Mouse (Mus musculus) MEL (cell line): Measurements from ENCODE around the gene Klk6. TPM values are rescaled to one million over a fixed set of nuclear protein-coding genes. Genes with fewer than 3 reads are reported as not detected.

Source experiments
- DNase-seq: peaks from one replicate; pipeline ENCODE4 v3.0.0; 2011; ENCODE audit warnings: low read depth, low spot score
- H3K27ac ChIP-seq: 2 replicates; pipeline ENCODE4 v1.5.1; 2012; ENCODE audit warnings: low read depth, mild to moderate bottlenecking, control low read depth, low read length, moderate library complexity; ENCODE audit not compliant: control insufficient read depth
- H3K27me3 ChIP-seq, 2 experiments: fragments of 150-350 bp in 1 of 2; sonication (generic) in 1 of 2; 2 replicates each; pipeline ENCODE4 v1.6.1; 2012; ENCODE audit warnings: low read length in 2 of 2, mild to moderate bottlenecking in 2 of 2, improper control_type of control experiment in 1 of 2, moderate library complexity in 1 of 2; ENCODE audit not compliant: insufficient read depth in 2 of 2, control insufficient read depth in 1 of 2
- H3K36me3 ChIP-seq, 2 experiments: 2 replicates each; pipeline ENCODE4 v1.6.1; 2012 to 2014; ENCODE audit warnings: low read length in 2 of 2, improper control_type of control experiment in 1 of 2, inconsistent platforms in 1 of 2, mild to moderate bottlenecking in 1 of 2; ENCODE audit not compliant: insufficient read depth in 2 of 2, control insufficient read depth in 1 of 2
- H3K4me1 ChIP-seq, 2 experiments: fragments of 150-350 bp in 1 of 2; sonication (generic) in 1 of 2; 2 replicates each; pipeline ENCODE4 v1.6.1; 2012; ENCODE audit warnings: low read length in 2 of 2, improper control_type of control experiment in 1 of 2, mild to moderate bottlenecking in 1 of 2; ENCODE audit not compliant: insufficient read depth in 2 of 2, control insufficient read depth in 1 of 2
- H3K4me3 ChIP-seq, 2 experiments: fragments of 150-350 bp in 1 of 2; sonication (generic) in 1 of 2; 2 replicates each; pipeline ENCODE4 v1.5.1; 2012; ENCODE audit warnings: low read depth in 2 of 2, low read length in 2 of 2, mild to moderate bottlenecking in 2 of 2, moderate library complexity in 2 of 2, control low read depth in 1 of 2, improper control_type of control experiment in 1 of 2; ENCODE audit not compliant: control insufficient read depth in 1 of 2, insufficient read depth in 1 of 2
- H3K79me2 ChIP-seq: 2 replicates; pipeline ENCODE4 v1.6.1; 2012; ENCODE audit warnings: mild to moderate bottlenecking, low read length, moderate library complexity; ENCODE audit not compliant: control insufficient read depth, poor library complexity, insufficient read depth
- H3K9ac ChIP-seq: 2 replicates; pipeline ENCODE4 v1.6.1; 2012; ENCODE audit warnings: low read depth, mild to moderate bottlenecking, control low read depth, low read length, moderate library complexity; ENCODE audit not compliant: control insufficient read depth, poor library complexity, severe bottlenecking
- H3K9me3 ChIP-seq: fragments of 150-350 bp; sonication (generic); replicated peaks from 2 replicates; pipeline ENCODE4 v1.6.1; 2012; ENCODE audit warnings: mild to moderate bottlenecking, low read length, improper control_type of control experiment, moderate library complexity; ENCODE audit not compliant: insufficient read depth
- BHLHE40 ChIP-seq: IDR thresholded peaks from 2 replicates; pipeline ENCODE4 v1.6.1; 2012; ENCODE audit warnings: low read depth, mild to moderate bottlenecking, inconsistent platforms, low read length, improper control_type of control experiment, borderline replicate concordance
- CHD1 ChIP-seq: IDR thresholded peaks from 2 replicates; pipeline ENCODE4 v1.6.1; 2012; ENCODE audit warnings: low read depth, mild to moderate bottlenecking, inconsistent platforms, low read length, improper control_type of control experiment
- CTCF ChIP-seq, 3 experiments: IDR thresholded peaks in 2 of 3; conservative IDR thresholded peaks in 1 of 3; 2 replicates each; pipeline ENCODE4 v1.5.1; 2011 to 2012; ENCODE audit warnings: low read length in 3 of 3, low read depth in 2 of 3, mild to moderate bottlenecking in 2 of 3, improper control_type of control experiment in 1 of 3, inconsistent platforms in 1 of 3, mixed read lengths in 1 of 3, moderate library complexity in 1 of 3; ENCODE audit not compliant: control insufficient read depth in 1 of 3, insufficient read depth in 1 of 3, poor library complexity in 1 of 3, severe bottlenecking in 1 of 3
- ETS1 ChIP-seq: IDR thresholded peaks from 2 replicates; pipeline ENCODE4 v1.6.1; 2012; ENCODE audit warnings: low read depth, mild to moderate bottlenecking, inconsistent platforms, low read length, improper control_type of control experiment, moderate library complexity
- GABPA ChIP-seq: IDR thresholded peaks from 2 replicates; pipeline ENCODE4 v1.6.1; 2012; ENCODE audit warnings: low read depth, mild to moderate bottlenecking, inconsistent platforms, low read length, improper control_type of control experiment, moderate library complexity
- GATA1 ChIP-seq: IDR thresholded peaks from 2 replicates; pipeline ENCODE4 v1.6.1; 2011; ENCODE audit warnings: low read depth, low read length, improper control_type of control experiment
- HCFC1 ChIP-seq: IDR thresholded peaks from 2 replicates; pipeline ENCODE4 v1.6.1; 2012; ENCODE audit warnings: low read depth, mild to moderate bottlenecking, inconsistent platforms, low read length, improper control_type of control experiment, moderate library complexity
- KAT2A ChIP-seq: conservative IDR thresholded peaks from 2 replicates; pipeline ENCODE4 v1.6.1; 2012; ENCODE audit warnings: low read depth, low read length, improper control_type of control experiment, inconsistent platforms
- MAX ChIP-seq: IDR thresholded peaks from 2 replicates; pipeline ENCODE4 v1.6.1; 2011; ENCODE audit warnings: low read length, improper control_type of control experiment
- MYB ChIP-seq: IDR thresholded peaks from 2 replicates; pipeline ENCODE4 v1.6.1; 2011; ENCODE audit warnings: mild to moderate bottlenecking, low read depth, low read length, improper control_type of control experiment
- NELFE ChIP-seq: IDR thresholded peaks from 2 replicates; pipeline ENCODE4 v1.6.1; 2011; ENCODE audit warnings: low read depth, low read length, improper control_type of control experiment
- NRF1 ChIP-seq: IDR thresholded peaks from 2 replicates; pipeline ENCODE4 v1.6.1; 2014; ENCODE audit warnings: low read depth, mild to moderate bottlenecking, inconsistent platforms, low read length, improper control_type of control experiment, moderate library complexity; ENCODE audit not compliant: poor library complexity, insufficient read depth, severe bottlenecking
- POLR2A ChIP-seq, 2 experiments: IDR thresholded peaks; 2 replicates each; pipeline ENCODE4 v1.6.1; 2011 to 2012; ENCODE audit warnings: low read length in 2 of 2, mild to moderate bottlenecking in 2 of 2, control low read depth in 1 of 2, improper control_type of control experiment in 1 of 2, low read depth in 1 of 2, moderate library complexity in 1 of 2; ENCODE audit not compliant: control insufficient read depth in 1 of 2, insufficient read depth in 1 of 2, poor library complexity in 1 of 2
- POLR2AphosphoS2 ChIP-seq: IDR thresholded peaks from 2 replicates; pipeline ENCODE4 v1.6.1; 2011; ENCODE audit warnings: low read length, improper control_type of control experiment
- POLR2AphosphoS5 ChIP-seq: IDR thresholded peaks from 2 replicates; pipeline ENCODE4 v1.6.1; 2012; ENCODE audit warnings: low read depth, borderline replicate concordance, mild to moderate bottlenecking, inconsistent platforms, low read length, moderate library complexity, mixed read lengths
- RAD21 ChIP-seq: IDR thresholded peaks from 2 replicates; pipeline ENCODE4 v1.6.1; 2011; ENCODE audit warnings: mild to moderate bottlenecking, low read depth, low read length, improper control_type of control experiment
- SIN3A ChIP-seq: IDR thresholded peaks from 2 replicates; pipeline ENCODE4 v1.6.1; 2012; ENCODE audit warnings: low read length, improper control_type of control experiment, inconsistent platforms
- SMC3 ChIP-seq: IDR thresholded peaks from 2 replicates; pipeline ENCODE4 v1.6.1; 2011; ENCODE audit warnings: low read depth, low read length, improper control_type of control experiment
- TAL1 ChIP-seq: IDR thresholded peaks from 2 replicates; pipeline ENCODE4 v1.6.1; 2012; ENCODE audit warnings: mild to moderate bottlenecking, inconsistent platforms, low read length, moderate library complexity, mixed read lengths
- TCF12 ChIP-seq: IDR thresholded peaks from 2 replicates; pipeline ENCODE4 v1.6.1; 2014; ENCODE audit warnings: low read depth, mild to moderate bottlenecking, inconsistent platforms, low read length, improper control_type of control experiment, moderate library complexity
- UBTF ChIP-seq: IDR thresholded peaks from 2 replicates; pipeline ENCODE4 v1.6.1; 2012; ENCODE audit warnings: low read depth, mild to moderate bottlenecking, inconsistent platforms, low read length, improper control_type of control experiment, moderate library complexity, borderline replicate concordance; ENCODE audit not compliant: insufficient read depth
- USF2 ChIP-seq, 2 experiments: IDR thresholded peaks; 2 replicates each; pipeline ENCODE4 v1.6.1; 2011 to 2012; ENCODE audit warnings: improper control_type of control experiment in 2 of 2, low read length in 2 of 2, borderline replicate concordance in 1 of 2, inconsistent platforms in 1 of 2, low read depth in 1 of 2, mild to moderate bottlenecking in 1 of 2; ENCODE audit not compliant: insufficient read depth in 1 of 2
- ZC3H11A ChIP-seq: IDR thresholded peaks from 2 replicates; pipeline ENCODE4 v1.6.1; 2012; ENCODE audit warnings: low read depth, mild to moderate bottlenecking, inconsistent platforms, low read length, improper control_type of control experiment
- ZKSCAN1 ChIP-seq: IDR thresholded peaks from 2 replicates; pipeline ENCODE4 v1.6.1; 2012; ENCODE audit warnings: low read depth, mild to moderate bottlenecking, inconsistent platforms, low read length, improper control_type of control experiment, moderate library complexity
- ZMIZ1 ChIP-seq: IDR thresholded peaks from 2 replicates; pipeline ENCODE4 v1.6.1; 2012; ENCODE audit warnings: low read depth, mild to moderate bottlenecking, inconsistent platforms, low read length, improper control_type of control experiment, moderate library complexity
- ZNF384 ChIP-seq: IDR thresholded peaks from 2 replicates; pipeline ENCODE4 v1.6.1; 2012; ENCODE audit warnings: low read depth, mild to moderate bottlenecking, inconsistent platforms, low read length, improper control_type of control experiment
- polyA plus RNA-seq, 2 experiments: library from polyadenylated mRNA; stranded (reverse) in 1 of 2; unstranded in 1 of 2; fragments of >175 nt in 1 of 2; fragments of >200 nt in 1 of 2; gene quantifications; 2 replicates each; pipeline versions ENCODE4 v1.2.1 to v1.2.4; 2012; ENCODE audit warnings: low replicate concordance in 2 of 2, low read depth in 1 of 2; ENCODE audit not compliant: insufficient read length in 2 of 2, insufficient read depth in 1 of 2, missing spikeins in 1 of 2
- total RNA-seq: library from RNA; depleted of rRNA; stranded (reverse); fragments of 300-350 nt; gene quantifications from 2 replicates; pipeline ENCODE4 v1.2.3, GENCODE M21; 2012

Klk6 gene
- total and polyA plus RNA-seq, 3 experiments: not detected

GRCm38 (mm10) chr7:43855709-43856108 lies 31.4 kb downstream of the Klk6 start:
- no peak overlapping the region for H3K27ac ChIP-seq
- no peaks in the 10 kb centered on the region for H3K79me2 ChIP-seq
- H3K4me1 ChIP-seq: no peaks in the 10 kb centered on the region
- H3K9me3 ChIP-seq: no peaks in the 10 kb centered on the region
- H3K36me3 ChIP-seq: no peaks in the 10 kb centered on the region
- TF ChIP-seq POLR2AphosphoS2 (no peak), RAD21 (no peak), MYB (no peak), CTCF (IDR thresholded peaks at IDR 0.05 in 2 of 3, conservative IDR thresholded peaks at IDR 0.05 in 1 of 3; ENCODE audit: control insufficient read depth in 1 of 3, insufficient read depth in 1 of 3, low read depth in 2 of 3, low read length in 3 of 3, poor library complexity in 1 of 3, severe bottlenecking in 1 of 3) (no peak), SMC3 (no peak), UBTF (no peak), HCFC1 (no peak), CHD1 (no peak), GATA1 (no peak), ZKSCAN1 (no peak), USF2 (IDR thresholded peaks at IDR 0.05; ENCODE audit: borderline replicate concordance in 1 of 2, insufficient read depth in 1 of 2, low read depth in 1 of 2, low read length in 2 of 2) (no peak), POLR2AphosphoS5 (no peak), ZMIZ1 (no peak), SIN3A (no peak), POLR2A (IDR thresholded peaks at IDR 0.05; ENCODE audit: control insufficient read depth in 1 of 2, insufficient read depth in 1 of 2, low read depth in 1 of 2, low read length in 2 of 2, poor library complexity in 1 of 2) (no peak)
- no peak for DNase-seq
- H3K9ac ChIP-seq: no peak overlapping the region
- H3K27me3 ChIP-seq: no peaks in the 10 kb centered on the region
- no peak overlapping the region for H3K4me3 ChIP-seq

DNA sequence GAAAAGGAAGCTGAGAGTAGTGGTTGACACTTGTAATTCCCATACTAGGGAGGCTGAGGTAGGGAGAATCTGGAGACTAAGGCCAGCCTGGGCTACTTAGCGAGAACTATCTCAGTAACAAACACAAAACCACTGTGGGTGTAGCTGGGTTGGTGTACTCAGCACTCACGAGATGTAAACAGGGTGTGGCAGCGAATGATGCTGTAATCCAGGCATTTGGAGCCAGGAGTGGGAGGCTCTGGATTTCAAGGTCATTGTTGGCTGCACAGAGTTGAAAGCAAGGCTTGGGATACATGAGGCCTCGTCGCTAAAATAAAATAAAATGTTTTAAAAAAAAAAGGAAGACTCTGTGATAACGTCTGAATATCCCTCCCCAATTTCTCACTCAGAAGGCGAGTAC lies 32.0 kb downstream of the Klk6 start:
- H3K9ac ChIP-seq: no peak overlapping the region
- no peaks in the 10 kb centered on the region for H3K36me3 ChIP-seq
- H3K27me3 ChIP-seq: no peaks in the 10 kb centered on the region
- H3K9me3 ChIP-seq: no peaks in the 10 kb centered on the region
- H3K4me1 ChIP-seq: no peaks in the 10 kb centered on the region
- no peak for DNase-seq
- H3K4me3 ChIP-seq: no peak overlapping the region
- no peak overlapping the region for H3K27ac ChIP-seq
- no peak for TF ChIP-seq KAT2A
- TF ChIP-seq BHLHE40: no peak
- TF ChIP-seq MAX: no peak
- TF ChIP-seq TAL1: no peak
- no peak for TF ChIP-seq GABPA
- no peak for TF ChIP-seq ZNF384
- TF ChIP-seq ETS1: no peak
- TF ChIP-seq GATA1: no peak
- TF ChIP-seq NRF1: no peak
- no peak for TF ChIP-seq ZC3H11A
- no peak for TF ChIP-seq POLR2A (IDR thresholded peaks at IDR 0.05; ENCODE audit: control insufficient read depth in 1 of 2, insufficient read depth in 1 of 2, low read depth in 1 of 2, low read length in 2 of 2, poor library complexity in 1 of 2)
- no peak for TF ChIP-seq SIN3A
- TF ChIP-seq HCFC1: no peak
- TF ChIP-seq ZMIZ1: no peak
- no peak for TF ChIP-seq ZKSCAN1
- TF ChIP-seq TCF12: no peak
- no peak for TF ChIP-seq NELFE
- no peak for TF ChIP-seq POLR2AphosphoS5
- TF ChIP-seq, all 39 proteins: peak for 0
- H3K79me2 ChIP-seq: no peaks in the 10 kb centered on the region
